Mouse (Mus musculus): Measurements from ENCODE around the gene Gucy1a1. TPM values are rescaled to one million over a fixed set of nuclear protein-coding genes. Genes with fewer than 3 reads are reported as not detected.

Gene Gucy1a1
- total and polyA plus RNA-seq, 2 experiments from 2014 or later: 57.9 to 101 TPM

DNA sequence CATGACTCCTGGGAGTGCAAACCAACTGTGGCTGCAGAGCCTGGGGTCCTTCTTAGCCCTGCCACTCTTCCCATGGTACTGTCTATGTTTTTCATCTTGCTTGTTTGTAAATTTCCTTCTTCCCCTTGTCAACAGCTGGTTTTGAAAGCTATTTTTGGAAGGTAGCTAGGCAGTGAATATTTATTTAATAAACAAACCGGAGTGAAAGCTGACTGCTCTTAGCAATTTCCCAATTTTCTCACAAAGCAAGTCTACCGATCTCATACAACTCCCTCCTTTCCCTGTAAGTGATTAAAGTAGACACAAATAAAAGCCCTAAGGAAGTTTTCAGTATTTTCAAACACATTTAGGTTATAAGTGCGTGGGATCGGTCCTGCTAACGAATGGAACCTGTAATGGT lies 100.7 kb downstream of the Gucy1a1 start:
- no peak overlapping the region for H3K27ac ChIP-seq (ENCODE audit: low read depth, low read length)
- H3K9ac ChIP-seq: no peak overlapping the region
- no peaks in the 10 kb centered on the region for H3K27me3 ChIP-seq (ENCODE audit: insufficient read depth, low read length)
- ATAC-seq (no peak), DNase-seq (no peak)
- H3K36me3 ChIP-seq (ENCODE audit: insufficient read depth): peaks cover 25% of the 10 kb centered on the region; the same call in 1 of the 2 replicates
- H3K9me3 ChIP-seq (ENCODE audit: low read length): no peaks in the 10 kb centered on the region
- H3K4me1 ChIP-seq (ENCODE audit: insufficient read depth): 0 out of 2 replicates have a peak, but pooled peaks cover 4% of the 10 kb centered on the region
- no peak for TF ChIP-seq CTCF (IDR thresholded peaks at IDR 0.05; ENCODE audit: low read depth)
- no peak overlapping the region for H3K4me3 ChIP-seq (ENCODE audit: low read depth, low read length)
- WGBS: 85% methylated on average over 5 of the region's 5 CpGs
- no peak overlapping the region for H3K4me2 ChIP-seq (ENCODE audit: low read depth)

GRCm38 (mm10) chr3:82043676-82044075 lies 101.9 kb downstream of the Gucy1a1 start:
- no peak for TF ChIP-seq CTCF (IDR thresholded peaks at IDR 0.05; ENCODE audit: low read depth)
- WGBS: 83% methylated on average over 6 of the region's 6 CpGs
- Histone ChIP-seq H3K4me3 (ENCODE audit: low read depth, low read length) (no peak overlapping the region), H3K4me2 (ENCODE audit: low read depth) (no peak overlapping the region), H3K27me3 (ENCODE audit: insufficient read depth, low read length) (no peaks in the 10 kb centered on the region), H3K36me3 (ENCODE audit: insufficient read depth) (peaks cover 35% of the 10 kb centered on the region), H3K9ac (no peak overlapping the region), H3K4me1 (ENCODE audit: insufficient read depth) (no peaks in the 10 kb centered on the region), H3K9me3 (ENCODE audit: low read length) (no peaks in the 10 kb centered on the region), H3K27ac (ENCODE audit: low read depth, low read length) (no peak overlapping the region)
- no peak for ATAC-seq
- DNase-seq: no peak

Small RNA genes lying within 50 kb of the gene (microRNA-seq; reads per million reads assigned to microRNA genes)
- 0 to 0.37 reads per million in 2 experiments for gene Mir7010

Other genes with a start within 250 kb of the Gucy1a1 start
- gene Ctso, start 213.2 kb downstream of the Gucy1a1 start, total RNA-seq (2014; rRNA removed): 6.1 and 9.2 TPM in 2 replicates
- gene Ctso, start 213.2 kb downstream of the Gucy1a1 start, polyA plus RNA-seq (2015; fragmentation: Nextera tagmentation; extraction: Ambion mirVana): 11.8 and 13.6 TPM in 2 replicates
- 0.14 and 0.31 TPM in 2 replicates for gene Tdo2, start 169.6 kb downstream of the Gucy1a1 start, total RNA-seq (2014; rRNA removed)
- 1.4 and 1.6 TPM in 2 replicates for gene Tdo2, start 169.6 kb downstream of the Gucy1a1 start, polyA plus RNA-seq (2015; fragmentation: Nextera tagmentation; extraction: Ambion mirVana)
- 0.15 TPM in 1 of 2 replicates, not detected in the other for gene Asic5, start 163.5 kb downstream of the Gucy1a1 start, total RNA-seq (2014; rRNA removed)
- not detected in 2 replicates for gene Asic5, start 163.5 kb downstream of the Gucy1a1 start, polyA plus RNA-seq (2015; fragmentation: Nextera tagmentation; extraction: Ambion mirVana)
- gene Gucy1b1, start 71.1 kb downstream of the Gucy1a1 start, total RNA-seq (2014; rRNA removed): 67.1 and 108 TPM in 2 replicates
- 82.4 and 84.0 TPM in 2 replicates for gene Gucy1b1, start 71.1 kb downstream of the Gucy1a1 start, polyA plus RNA-seq (2015; fragmentation: Nextera tagmentation; extraction: Ambion mirVana)
- gene Map9, start 212.3 kb upstream of the Gucy1a1 start, total RNA-seq (2014; rRNA removed): 89.2 and 104 TPM in 2 replicates
- 115 and 166 TPM in 2 replicates for gene Map9, start 212.3 kb upstream of the Gucy1a1 start, polyA plus RNA-seq (2015; fragmentation: Nextera tagmentation; extraction: Ambion mirVana)

All from forebrain, postnatal 0 days (tissue).